Mouse (Mus musculus) heart, embryonic 13.5 days (tissue): ENCODE measurements at regions not wholly inside any gene's neighbourhood (a gene's known extent, or its start where the extent isn't known, plus 50 kb on each side); places are given as distances from the start of the nearest gene placed in this dataset.

Source experiments
- ATAC-seq: fragments of 200-750 bp; cut with Nextera tagmentation; 2 replicates; pipeline ENCODE4 v1.8.0; 2017; ENCODE audit warnings: moderate TSS enrichment; ENCODE audit not compliant: insufficient number of reproducible peaks, low FRiP score, low TSS enrichment; ENCODE audit errors: extremely low read depth
- H3K27ac ChIP-seq: fragments of 300-500 bp; sonication (generic); replicated peaks from 2 replicates; pipeline ENCODE4 v1.5.1; 2015; ENCODE audit warnings: moderate library complexity, mild to moderate bottlenecking, inconsistent platforms
- H3K27me3 ChIP-seq: fragments of 300-500 bp; sonication (generic); replicated peaks from 2 replicates; pipeline ENCODE4 v1.6.1; 2015; ENCODE audit warnings: mild to moderate bottlenecking, inconsistent platforms
- H3K36me3 ChIP-seq: fragments of 300-500 bp; sonication (generic); 2 replicates; pipeline ENCODE4 v1.6.1; 2015; ENCODE audit warnings: mild to moderate bottlenecking, inconsistent platforms
- H3K4me1 ChIP-seq: fragments of 300-500 bp; sonication (generic); 2 replicates; pipeline ENCODE4 v1.6.1; 2015; ENCODE audit warnings: inconsistent platforms
- H3K4me2 ChIP-seq: fragments of 300-500 bp; sonication (generic); 2 replicates; pipeline ENCODE4 v1.6.1; 2015; ENCODE audit warnings: inconsistent platforms, mild to moderate bottlenecking, moderate library complexity
- H3K4me3 ChIP-seq: fragments of 300-500 bp; sonication (generic); 2 replicates; pipeline ENCODE4 v1.5.1; 2015; ENCODE audit warnings: moderate library complexity, mild to moderate bottlenecking, inconsistent platforms
- H3K9ac ChIP-seq: fragments of 300-500 bp; sonication (generic); 2 replicates; pipeline ENCODE4 v1.6.1; 2015; ENCODE audit warnings: inconsistent platforms, mild to moderate bottlenecking, moderate library complexity
- H3K9me3 ChIP-seq: fragments of 300-500 bp; sonication (generic); 2 replicates; pipeline ENCODE4 v1.6.1; 2016; ENCODE audit warnings: inconsistent platforms
- WGBS: fragments of 180-500 bp; shearing (Covaris S2); methylation state at CpG from one replicate; pipeline ENCODE4 v1.1.7; 2015; ENCODE audit warnings: mixed read lengths; 5-methylcytosine and 5-hydroxymethylcytosine counted together

GRCm38 (mm10) chr1:128779586-128780158, 187.6 kb upstream of the Cxcr4 start:
- no peak for ATAC-seq

GRCm38 (mm10) chr1:128772440-128772839, 180.3 kb upstream of the Cxcr4 start:
- Histone ChIP-seq H3K27ac (no peak overlapping the region), H3K27me3 (no peaks in the 10 kb centered on the region), H3K9ac (no peak overlapping the region), H3K4me2 (no peak overlapping the region), H3K4me3 (no peak overlapping the region), H3K9me3 (no peaks in the 10 kb centered on the region), H3K36me3 (no peaks in the 10 kb centered on the region), H3K4me1 (no peaks in the 10 kb centered on the region)
- 66% methylated on average over 3 of the region's 3 CpGs for WGBS
- ATAC-seq: no peak

More at GRCm38 (mm10) chr1:128779586-128780158, 187.6 kb upstream of the Cxcr4 start:
- H3K27me3 ChIP-seq: no peaks in the 10 kb centered on the region
- no peak overlapping the region for H3K4me3 ChIP-seq
- no peaks in the 10 kb centered on the region for H3K9me3 ChIP-seq
- no peak overlapping the region for H3K27ac ChIP-seq
- WGBS: 75% methylated on average over 5 of the region's 5 CpGs
- no peaks in the 10 kb centered on the region for H3K4me1 ChIP-seq
- no peak overlapping the region for H3K4me2 ChIP-seq
- H3K36me3 ChIP-seq: no peaks in the 10 kb centered on the region
- H3K9ac ChIP-seq: no peak overlapping the region

- H3K4me2 ChIP-seq: no peak overlapping the region
- no peak for ATAC-seq
- no peaks in the 10 kb centered on the region for H3K4me1 ChIP-seq
- H3K27ac ChIP-seq: no peak overlapping the region
- H3K9ac ChIP-seq: no peak overlapping the region
- H3K4me3 ChIP-seq: no peak overlapping the region
- no peaks in the 10 kb centered on the region for H3K36me3 ChIP-seq
- 67% methylated on average over 5 of the region's 5 CpGs for WGBS
- H3K9me3 ChIP-seq: no peaks in the 10 kb centered on the region
- no peaks in the 10 kb centered on the region for H3K27me3 ChIP-seq
Measured at GRCm38 (mm10) chr1:128770786-128771185, 178.7 kb upstream of the Cxcr4 start.

GRCm38 (mm10) chr1:128767991-128768390, 175.9 kb upstream of the Cxcr4 start:
- Histone ChIP-seq H3K27me3 (no peaks in the 10 kb centered on the region), H3K9me3 (no peaks in the 10 kb centered on the region), H3K36me3 (no peaks in the 10 kb centered on the region), H3K4me1 (no peaks in the 10 kb centered on the region), H3K9ac (no peak overlapping the region), H3K4me3 (no peak overlapping the region), H3K27ac (no peak overlapping the region), H3K4me2 (no peak overlapping the region)
- WGBS: 84% methylated on average over 6 of the region's 6 CpGs
- no peak for ATAC-seq

- H3K27me3 ChIP-seq: no peaks in the 10 kb centered on the region
Measured at GRCm38 (mm10) chr1:128767415-128767814, 175.3 kb upstream of the Cxcr4 start.

GRCm38 (mm10) chr1:128766894-128767268, 174.8 kb upstream of the Cxcr4 start:
- H3K4me2 ChIP-seq: no peak overlapping the region
- H3K9me3 ChIP-seq: no peaks in the 10 kb centered on the region
- H3K27ac ChIP-seq: no peak overlapping the region
- ATAC-seq: no peak
- H3K4me1 ChIP-seq: no peaks in the 10 kb centered on the region
- H3K36me3 ChIP-seq: no peaks in the 10 kb centered on the region
- no peaks in the 10 kb centered on the region for H3K27me3 ChIP-seq
- no peak overlapping the region for H3K4me3 ChIP-seq
- H3K9ac ChIP-seq: no peak overlapping the region
- 77% methylated on average over 7 of the region's 7 CpGs for WGBS

More at GRCm38 (mm10) chr1:128767415-128767814, 175.3 kb upstream of the Cxcr4 start:
- WGBS: 82% methylated on average over 3 of the region's 3 CpGs
- Histone ChIP-seq H3K27ac (no peak overlapping the region), H3K9me3 (no peaks in the 10 kb centered on the region), H3K36me3 (no peaks in the 10 kb centered on the region), H3K9ac (no peak overlapping the region), H3K4me3 (no peak overlapping the region), H3K4me2 (no peak overlapping the region), H3K4me1 (no peaks in the 10 kb centered on the region)
- ATAC-seq: no peak

- Histone ChIP-seq H3K36me3 (no peaks in the 10 kb centered on the region), H3K4me1 (no peaks in the 10 kb centered on the region)
- WGBS: 65% methylated on average over 7 of the region's 7 CpGs
Measured at GRCm38 (mm10) chr1:128766193-128766893, 174.2 kb upstream of the Cxcr4 start.

GRCm38 (mm10) chr1:128765626-128766025, 173.5 kb upstream of the Cxcr4 start:
- Histone ChIP-seq H3K9me3 (no peaks in the 10 kb centered on the region), H3K27ac (no peak overlapping the region), H3K4me3 (no peak overlapping the region), H3K4me2 (no peak overlapping the region), H3K36me3 (no peaks in the 10 kb centered on the region), H3K27me3 (no peaks in the 10 kb centered on the region), H3K9ac (no peak overlapping the region), H3K4me1 (no peaks in the 10 kb centered on the region)
- ATAC-seq: no peak
- WGBS: 54% methylated on average over 2 of the region's 2 CpGs

More at GRCm38 (mm10) chr1:128766193-128766893, 174.2 kb upstream of the Cxcr4 start:
- Histone ChIP-seq H3K27ac (no peak overlapping the region), H3K27me3 (no peaks in the 10 kb centered on the region), H3K9ac (no peak overlapping the region), H3K4me3 (no peak overlapping the region), H3K9me3 (no peaks in the 10 kb centered on the region), H3K4me2 (no peak overlapping the region)
- ATAC-seq: no peak

- Histone ChIP-seq H3K9me3 (no peaks in the 10 kb centered on the region), H3K4me2 (no peak overlapping the region), H3K27ac (no peak overlapping the region), H3K4me1 (no peaks in the 10 kb centered on the region), H3K27me3 (no peaks in the 10 kb centered on the region), H3K4me3 (no peak overlapping the region), H3K36me3 (no peaks in the 10 kb centered on the region), H3K9ac (no peak overlapping the region)
- no peak for ATAC-seq
- 85% methylated on average over 3 of the region's 3 CpGs for WGBS
Measured at GRCm38 (mm10) chr1:128765142-128765541, 173.0 kb upstream of the Cxcr4 start.

- H3K4me2 ChIP-seq: no peak overlapping the region
- WGBS: 82% methylated on average over 4 of the region's 4 CpGs
- H3K4me3 ChIP-seq: no peak overlapping the region
- no peaks in the 10 kb centered on the region for H3K4me1 ChIP-seq
- no peaks in the 10 kb centered on the region for H3K36me3 ChIP-seq
- H3K27ac ChIP-seq: no peak overlapping the region
- ATAC-seq: no peak
- H3K9me3 ChIP-seq: no peaks in the 10 kb centered on the region
- no peak overlapping the region for H3K9ac ChIP-seq
- no peaks in the 10 kb centered on the region for H3K27me3 ChIP-seq
Measured at GRCm38 (mm10) chr1:128762854-128763253, 170.8 kb upstream of the Cxcr4 start.

GRCm38 (mm10) chr1:128762076-128762475, 170.0 kb upstream of the Cxcr4 start:
- H3K27me3 ChIP-seq: no peaks in the 10 kb centered on the region
- no peak overlapping the region for H3K9ac ChIP-seq
- no peak overlapping the region for H3K27ac ChIP-seq
- WGBS: 50% methylated on average over 5 of the region's 5 CpGs
- no peak overlapping the region for H3K4me3 ChIP-seq
- no peaks in the 10 kb centered on the region for H3K9me3 ChIP-seq
- no peaks in the 10 kb centered on the region for H3K36me3 ChIP-seq
- no peak for ATAC-seq
- H3K4me2 ChIP-seq: no peak overlapping the region
- no peaks in the 10 kb centered on the region for H3K4me1 ChIP-seq
